Mouse (Mus musculus): ENCODE results near the gene Atp6v0b. TPM values are rescaled to one million over a fixed set of nuclear protein-coding genes. Genes with fewer than 3 reads are reported as not detected.
A peak's percentile ranks its signal among the peaks of the same experiment; 100 is the strongest.

The Atp6v0b gene
- polyA plus RNA-seq, 1 experiment from 2014 or later = 626 TPM

DNA sequence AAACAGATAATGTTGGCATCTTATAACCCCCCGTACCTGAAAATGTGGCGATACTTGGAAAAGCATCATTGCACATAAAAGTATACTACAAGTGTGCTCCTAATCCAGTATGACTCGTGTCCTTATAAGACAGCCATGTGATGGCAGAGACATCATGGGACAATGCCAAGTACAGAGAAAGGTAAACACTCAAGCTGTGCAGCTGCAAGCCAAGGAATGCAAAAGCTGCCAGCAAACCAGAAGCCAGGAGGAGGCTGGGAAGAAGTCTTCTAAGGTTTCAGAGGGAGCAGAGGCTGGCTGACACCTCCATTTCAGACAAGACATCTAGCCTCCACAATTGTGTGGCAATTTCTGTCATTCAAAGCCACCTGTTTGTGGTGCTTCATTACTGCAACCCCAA lies 19.1 kb upstream of the Atp6v0b start:
- Histone ChIP-seq H3K9me3 (replicated peaks) (no peaks in the 10 kb centered on the region), H3K4me2 (no peak overlapping the region), H3K27me3 (replicated peaks) (no peaks in the 10 kb centered on the region), H3K9ac (replicated peaks) (no peak overlapping the region), H3K36me3 (peaks cover 56% of the 10 kb centered on the region), H3K4me3 (replicated peaks) (no peak overlapping the region), H3K27ac (replicated peaks) (no peak overlapping the region), H3K4me1 (peaks cover 41% of the 10 kb centered on the region)
- 94% methylated on average over 3 of the region's 3 CpGs for WGBS
- ATAC-seq (ENCODE audit: low FRiP score) = no peak

DNA sequence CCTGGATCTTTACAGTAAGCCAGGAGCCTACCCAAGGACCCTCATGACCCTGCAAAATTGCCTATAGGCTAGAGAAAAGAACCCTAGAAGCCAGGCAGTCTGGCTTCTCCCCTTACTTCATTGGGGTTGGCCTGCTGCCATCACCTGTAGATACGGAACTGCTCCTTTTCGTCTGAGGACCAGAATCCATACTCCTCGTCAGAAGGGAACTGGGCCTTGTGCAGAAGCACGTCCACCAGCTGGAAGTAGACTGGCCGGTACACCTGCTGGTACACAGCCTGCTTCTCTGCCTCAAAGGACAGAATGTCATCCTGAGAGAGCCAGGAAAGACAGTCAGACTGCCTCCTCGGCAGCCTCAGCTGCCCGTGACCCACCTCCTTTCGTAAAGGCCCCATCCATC lies 17.6 kb upstream of the Atp6v0b start:
- Histone ChIP-seq H3K27me3 (replicated peaks) (no peaks in the 10 kb centered on the region), H3K27ac (replicated peaks) (no peak overlapping the region), H3K4me2 (no peak overlapping the region), H3K9me3 (replicated peaks) (no peaks in the 10 kb centered on the region), H3K36me3 (peaks cover 63% of the 10 kb centered on the region), H3K4me3 (replicated peaks) (no peak overlapping the region), H3K4me1 (peaks cover 27% of the 10 kb centered on the region), H3K9ac (replicated peaks) (no peak overlapping the region)
- WGBS = 96% methylated on average over 8 of the region's 8 CpGs
- ATAC-seq (ENCODE audit: low FRiP score) = no peak

DNA sequence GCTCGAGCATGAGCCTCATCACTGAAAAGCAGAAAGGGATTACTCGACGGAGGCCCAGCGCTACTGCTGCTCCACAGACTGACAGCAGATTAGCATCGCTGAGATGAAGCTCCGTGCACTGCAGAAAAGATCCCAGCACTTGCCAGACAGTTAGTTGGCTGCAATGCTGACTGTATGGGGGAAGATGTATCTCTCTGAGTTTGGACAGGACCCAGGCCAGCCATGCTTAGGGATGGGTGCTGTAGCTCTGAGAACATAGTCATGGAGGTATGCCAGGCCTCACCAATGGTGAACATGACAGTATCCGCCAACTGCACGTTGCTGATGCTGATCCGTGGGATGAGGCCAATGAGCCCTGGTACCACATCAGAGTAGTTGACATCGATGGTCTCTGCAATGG lies 17.0 kb upstream of the Atp6v0b start:
- Histone ChIP-seq H3K27me3 (replicated peaks) (no peaks in the 10 kb centered on the region), H3K27ac (replicated peaks) (no peak overlapping the region), H3K36me3 (peaks cover 70% of the 10 kb centered on the region), H3K9me3 (replicated peaks) (no peaks in the 10 kb centered on the region), H3K4me2 (no peak overlapping the region), H3K9ac (replicated peaks) (no peak overlapping the region), H3K4me1 (peaks cover 20% of the 10 kb centered on the region), H3K4me3 (replicated peaks) (no peak overlapping the region)
- 92% methylated on average over 10 of the region's 10 CpGs for WGBS
- no peak for ATAC-seq (ENCODE audit: low FRiP score)

DNA sequence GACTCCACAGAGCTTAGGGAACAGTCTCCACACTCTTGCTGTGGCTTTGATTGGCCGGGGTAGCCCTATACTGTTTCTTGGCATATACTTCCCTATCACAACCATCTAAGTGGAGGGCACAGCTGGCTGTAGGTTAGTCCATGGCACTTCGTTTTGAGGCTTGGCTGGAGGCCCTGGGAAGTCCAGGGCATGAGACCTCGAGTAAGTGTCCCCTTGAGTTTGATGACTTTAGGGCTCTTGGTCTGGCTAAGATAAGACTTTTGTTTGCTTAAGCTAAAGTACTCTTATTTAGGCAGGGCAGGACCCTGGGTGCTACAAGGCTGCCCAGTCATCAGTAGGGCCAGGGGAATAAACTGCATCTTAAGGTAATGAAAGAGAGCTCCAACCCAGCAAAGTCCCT lies 11.0 kb upstream of the Atp6v0b start:
- Histone ChIP-seq H3K9ac (replicated peaks) (no peak overlapping the region), H3K4me1 (no peaks in the 10 kb centered on the region), H3K27ac (replicated peaks) (no peak overlapping the region), H3K4me2 (no peak overlapping the region), H3K9me3 (replicated peaks) (no peaks in the 10 kb centered on the region), H3K36me3 (peaks cover 92% of the 10 kb centered on the region), H3K4me3 (replicated peaks) (no peak overlapping the region), H3K27me3 (replicated peaks) (no peaks in the 10 kb centered on the region)
- 93% methylated on average over 3 of the region's 3 CpGs for WGBS
- no peak for ATAC-seq (ENCODE audit: low FRiP score)

DNA sequence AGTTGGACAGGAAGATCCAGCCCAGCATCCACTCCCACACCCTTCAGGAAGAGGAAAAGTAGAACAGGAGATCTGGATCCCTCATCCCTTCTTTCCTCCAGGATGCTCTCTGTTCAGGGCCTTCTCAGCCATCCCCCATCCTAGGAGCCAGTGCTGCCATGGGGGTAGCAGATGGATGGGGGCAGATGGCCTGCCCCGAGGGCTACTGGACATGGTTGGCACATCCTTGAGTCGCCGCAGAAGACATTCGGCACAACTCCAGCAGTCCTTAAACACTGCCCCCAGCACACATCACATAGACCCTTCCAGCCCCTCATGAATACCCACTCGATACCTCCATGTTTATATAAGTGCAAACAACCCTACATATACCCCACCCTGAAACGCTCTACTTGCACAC lies 8.9 kb upstream of the Atp6v0b start:
- Histone ChIP-seq H3K4me3 (replicated peaks) (no peak overlapping the region), H3K27me3 (replicated peaks) (no peaks in the 10 kb centered on the region), H3K4me2 (no peak overlapping the region), H3K9me3 (replicated peaks) (no peaks in the 10 kb centered on the region), H3K27ac (replicated peaks) (no peak overlapping the region), H3K36me3 (peaks cover 71% of the 10 kb centered on the region), H3K4me1 (peaks cover 10% of the 10 kb centered on the region), H3K9ac (replicated peaks) (no peak overlapping the region)
- ATAC-seq (ENCODE audit: low FRiP score) = no peak
- 94% methylated on average over 6 of the region's 6 CpGs for whole genome bisulfite sequencing

DNA sequence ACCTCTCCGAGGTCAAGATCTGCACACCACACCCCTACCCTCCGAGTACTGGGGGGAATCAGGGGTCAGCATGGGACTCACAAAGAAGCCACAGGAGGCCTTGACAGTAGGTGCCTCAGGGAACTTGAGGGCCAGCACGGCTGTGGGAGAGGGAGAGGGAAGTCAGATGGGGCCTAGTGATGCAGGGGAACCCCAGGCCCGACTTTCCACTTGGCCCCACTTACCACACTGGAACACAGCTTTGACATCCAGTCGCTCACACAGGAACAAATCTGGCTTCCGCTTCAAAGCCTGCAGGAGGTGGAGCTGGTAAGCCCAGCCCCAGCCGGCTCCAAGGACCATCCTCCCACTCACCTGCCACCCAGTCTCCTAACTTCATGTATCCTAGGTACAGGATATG lies 8.2 kb upstream of the Atp6v0b start:
- WGBS = 82% methylated on average over 7 of the region's 7 CpGs
- Histone ChIP-seq H3K27me3 (replicated peaks) (no peaks in the 10 kb centered on the region), H3K36me3 (peaks cover 64% of the 10 kb centered on the region)

DNA sequence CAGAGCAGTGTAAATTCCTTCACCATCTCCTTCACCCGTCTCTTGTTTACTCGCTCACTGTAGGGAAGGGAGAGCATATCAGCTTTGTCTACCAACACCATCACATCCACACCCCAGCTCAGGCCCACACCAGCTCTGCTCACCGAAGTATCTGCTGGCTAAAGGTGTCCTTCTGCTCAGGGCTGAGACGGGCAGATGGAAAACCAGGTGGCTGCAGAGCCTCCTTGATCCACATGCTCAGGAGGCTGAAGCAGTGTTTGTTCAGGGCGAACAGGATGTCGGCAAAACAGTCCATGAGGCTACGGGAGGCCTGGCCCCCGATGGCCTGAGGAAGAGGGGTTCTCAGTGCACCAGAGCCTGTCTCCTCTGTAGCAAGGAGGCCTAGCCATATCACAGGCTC lies 7.5 kb upstream of the Atp6v0b start:
- 96% methylated on average over 8 of the region's 8 CpGs for WGBS
- Histone ChIP-seq H3K36me3 (peaks cover 63% of the 10 kb centered on the region), H3K4me3 (replicated peaks) (no peak overlapping the region), H3K4me1 (peaks cover 19% of the 10 kb centered on the region), H3K27ac (replicated peaks) (no peak overlapping the region), H3K4me2 (no peak overlapping the region), H3K9ac (replicated peaks) (no peak overlapping the region), H3K27me3 (replicated peaks) (no peaks in the 10 kb centered on the region), H3K9me3 (replicated peaks) (no peaks in the 10 kb centered on the region)
- no peak for ATAC-seq (ENCODE audit: low FRiP score)

More for the DNA sequence above, 8.2 kb upstream of the Atp6v0b start:
- H3K4me3 ChIP-seq (replicated peaks) = no peak overlapping the region
- no peak for ATAC-seq (ENCODE audit: low FRiP score)
- no peak overlapping the region for H3K27ac ChIP-seq (replicated peaks)
- H3K9ac ChIP-seq (replicated peaks) = no peak overlapping the region
- peaks cover 17% of the 10 kb centered on the region for H3K4me1 ChIP-seq
- H3K4me2 ChIP-seq = no peak overlapping the region
- no peaks in the 10 kb centered on the region for H3K9me3 ChIP-seq (replicated peaks)

DNA sequence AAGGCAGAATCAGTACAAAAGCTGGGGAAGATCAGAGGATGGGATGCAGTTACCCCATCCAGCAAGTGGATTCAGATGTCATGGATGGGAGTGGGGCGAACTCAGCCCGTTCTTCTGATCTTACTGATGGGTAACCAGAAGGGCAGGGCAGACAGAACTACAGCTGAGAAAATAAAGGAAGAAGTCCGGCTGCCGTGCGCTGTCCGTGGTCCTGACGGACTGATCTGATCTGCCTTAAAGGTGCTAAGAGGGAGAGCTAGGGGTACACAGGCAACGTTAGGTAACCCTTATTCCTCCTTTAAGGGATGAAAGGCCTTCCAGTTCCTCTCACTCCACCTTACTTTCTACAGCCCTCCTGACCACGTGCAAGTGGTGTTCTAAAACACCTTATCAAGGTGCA lies 6.2 kb upstream of the Atp6v0b start:
- Histone ChIP-seq H3K4me2 (no peak overlapping the region), H3K4me1 (peaks cover 19% of the 10 kb centered on the region), H3K4me3 (replicated peaks) (no peak overlapping the region), H3K27me3 (replicated peaks) (no peaks in the 10 kb centered on the region), H3K36me3 (peaks cover 57% of the 10 kb centered on the region), H3K9me3 (replicated peaks) (no peaks in the 10 kb centered on the region), H3K27ac (replicated peaks) (no peak overlapping the region), H3K9ac (replicated peaks) (no peak overlapping the region)
- ATAC-seq (ENCODE audit: low FRiP score) = no peak
- WGBS = 31% methylated on average over 9 of the region's 9 CpGs

DNA sequence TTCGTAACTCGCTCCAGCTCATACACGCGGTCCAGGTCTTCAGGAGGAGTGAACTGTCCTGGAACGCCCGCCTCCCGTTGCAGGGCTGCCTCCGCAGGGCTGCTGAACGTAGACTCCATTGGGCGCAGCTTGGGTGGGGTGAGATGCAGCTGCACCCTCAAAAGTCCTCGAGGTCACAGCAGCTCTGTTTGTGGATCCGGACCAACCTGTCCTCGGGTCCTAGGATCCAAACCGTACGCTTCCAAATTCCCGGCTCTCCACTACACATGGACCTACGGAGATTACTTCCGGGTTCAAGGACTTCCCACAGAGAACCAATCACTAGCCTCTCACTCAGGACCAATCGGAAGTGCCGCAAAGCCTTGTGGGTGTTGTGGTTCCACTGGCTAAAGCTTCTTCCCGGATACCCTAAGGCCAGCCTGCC lies 4.6 kb upstream of the Atp6v0b start, which contains the start of gene Dph2:
Gene Dph2 (minus strand): TSS at position 295 of the 424 bp plus-strand sequence.
- H3K9me3 ChIP-seq (replicated peaks) = no peaks in the 10 kb centered on the region
- no peaks in the 10 kb centered on the region for H3K27me3 ChIP-seq (replicated peaks)
- H3K4me1 ChIP-seq = peaks cover 24% of the 10 kb centered on the region
- ATAC-seq (ENCODE audit: low FRiP score) = peak; percentile 87
- peak within 1 kb of the TSS; percentile 55 for H3K9ac ChIP-seq (replicated peaks)
- peak within 1 kb of the TSS; percentile 96 for H3K4me2 ChIP-seq
- peaks cover 44% of the 10 kb centered on the region for H3K36me3 ChIP-seq
- H3K4me3 ChIP-seq (replicated peaks) = peak within 1 kb of the TSS; percentile 76
- WGBS = 0% methylated on average over 21 of the region's 21 CpGs
- H3K27ac ChIP-seq (replicated peaks) = 0 out of 2 replicates have a peak within 1 kb of the TSS, but pooled peaks have one; percentile 15

DNA sequence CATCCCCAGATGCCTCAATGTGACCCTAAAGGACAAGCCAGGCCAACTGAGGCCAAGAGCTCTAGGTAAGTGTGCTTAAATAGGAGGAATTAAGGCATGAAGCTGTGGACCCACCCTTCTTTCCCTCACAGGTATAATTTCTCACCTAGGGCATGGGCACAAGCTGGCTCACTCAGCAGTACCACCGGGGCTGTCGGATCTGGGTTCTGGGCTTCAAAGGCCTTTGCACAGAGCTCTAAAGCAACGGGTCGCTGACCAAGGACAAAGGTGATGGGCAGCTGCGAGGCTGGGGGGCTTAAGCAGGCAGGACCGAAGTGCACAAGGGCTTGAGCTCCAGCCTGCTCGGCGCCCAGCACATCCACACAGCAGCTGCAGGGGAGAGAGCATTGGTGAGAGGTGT lies 3.6 kb upstream of the Atp6v0b start:
- H3K9ac ChIP-seq (replicated peaks) = no peak overlapping the region
- H3K27ac ChIP-seq (replicated peaks) = no peak overlapping the region
- WGBS = 81% methylated on average over 8 of the region's 8 CpGs
- H3K4me3 ChIP-seq (replicated peaks) = peak overlapping the region; percentile 76
- H3K4me2 ChIP-seq = peak overlapping the region; percentile 96
- peaks cover 34% of the 10 kb centered on the region for H3K4me1 ChIP-seq
- H3K27me3 ChIP-seq (replicated peaks) = no peaks in the 10 kb centered on the region
- peaks cover 34% of the 10 kb centered on the region for H3K36me3 ChIP-seq
- no peaks in the 10 kb centered on the region for H3K9me3 ChIP-seq (replicated peaks)
- no peak for ATAC-seq (ENCODE audit: low FRiP score)

DNA sequence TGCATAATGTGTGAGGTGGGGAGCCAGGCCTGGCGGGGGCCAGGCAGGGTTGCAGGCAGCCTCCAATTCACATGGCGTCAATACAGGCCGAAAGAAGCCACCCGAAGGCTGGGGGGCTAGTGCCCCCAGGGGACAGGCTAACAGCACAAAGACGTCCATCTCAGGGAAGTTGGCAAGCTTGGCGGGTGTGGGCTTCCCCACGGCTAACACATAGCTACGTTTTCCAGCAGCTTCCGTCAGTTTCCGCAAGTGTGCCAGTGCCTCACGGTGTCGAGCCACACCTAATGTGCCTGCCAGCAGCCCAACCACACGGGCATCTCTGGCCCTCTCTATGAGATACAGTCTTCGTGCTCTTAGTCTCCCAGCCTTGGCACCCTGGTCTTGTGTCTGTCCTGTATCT lies 2.9 kb upstream of the Atp6v0b start:
- Histone ChIP-seq H3K36me3 (peaks cover 33% of the 10 kb centered on the region), H3K27ac (replicated peaks) (no peak overlapping the region), H3K27me3 (replicated peaks) (no peaks in the 10 kb centered on the region), H3K4me2 (no peak overlapping the region; the same call in 1 of the 2 replicates), H3K4me1 (peaks cover 41% of the 10 kb centered on the region), H3K4me3 (replicated peaks) (no peak overlapping the region), H3K9ac (replicated peaks) (no peak overlapping the region), H3K9me3 (replicated peaks) (no peaks in the 10 kb centered on the region)
- WGBS = 96% methylated on average over 14 of the region's 14 CpGs
- ATAC-seq (ENCODE audit: low FRiP score) = no peak

DNA sequence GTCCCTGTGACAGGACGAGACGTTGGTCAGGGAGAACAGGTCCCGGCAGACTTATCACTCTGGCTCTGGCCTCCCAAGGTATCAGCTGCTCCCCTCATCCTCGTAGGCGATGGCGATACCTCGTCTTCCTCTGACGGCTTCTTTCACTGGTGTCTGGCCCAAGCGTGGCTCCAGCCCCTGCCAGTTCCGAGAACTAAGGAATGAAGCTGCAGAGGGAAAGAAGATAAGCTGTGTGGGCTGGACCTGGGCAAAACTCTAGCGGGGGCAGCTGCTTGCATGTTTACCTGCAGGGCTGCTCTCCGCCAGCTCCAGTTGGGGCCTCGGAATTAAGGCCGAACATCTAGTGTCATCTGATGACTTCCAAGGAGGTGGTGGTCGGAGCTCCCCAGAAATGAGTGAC lies 2.3 kb upstream of the Atp6v0b start:
- H3K9me3 ChIP-seq (replicated peaks) = no peaks in the 10 kb centered on the region
- H3K4me1 ChIP-seq = peaks cover 47% of the 10 kb centered on the region
- no peak for ATAC-seq (ENCODE audit: low FRiP score)
- H3K4me3 ChIP-seq (replicated peaks) = no peak overlapping the region
- H3K27ac ChIP-seq (replicated peaks) = no peak overlapping the region
- no peaks in the 10 kb centered on the region for H3K27me3 ChIP-seq (replicated peaks)
- peaks cover 33% of the 10 kb centered on the region for H3K36me3 ChIP-seq
- 91% methylated on average over 15 of the region's 15 CpGs for WGBS
- no peak overlapping the region for H3K4me2 ChIP-seq
- H3K9ac ChIP-seq (replicated peaks) = no peak overlapping the region

DNA sequence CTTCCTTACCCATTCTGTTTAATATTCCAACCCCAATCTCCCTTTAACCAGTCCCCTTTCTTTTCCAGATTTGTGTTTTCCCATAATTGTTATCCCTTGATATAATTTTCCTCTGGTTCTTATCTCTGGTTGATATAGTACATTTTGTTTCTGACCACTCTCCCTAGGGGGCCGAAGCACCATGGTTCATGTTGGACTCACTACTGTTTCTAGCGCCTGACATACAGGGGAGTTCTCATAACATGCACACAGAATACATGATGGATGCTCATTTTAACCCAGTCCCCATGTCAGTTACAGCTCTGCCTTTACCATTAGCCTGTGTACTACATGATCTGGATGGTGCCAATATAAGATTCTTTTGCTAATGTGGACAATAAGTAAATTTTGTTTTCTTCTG lies 787 bp upstream of the Atp6v0b start:
- ATAC-seq (ENCODE audit: low FRiP score) = no peak
- Histone ChIP-seq H3K9me3 (replicated peaks) (no peaks in the 10 kb centered on the region), H3K27ac (replicated peaks) (no peak overlapping the region), H3K9ac (replicated peaks) (peak overlapping the region; percentile 53), H3K36me3 (peaks cover 29% of the 10 kb centered on the region), H3K4me2 (peak overlapping the region; percentile 82), H3K4me3 (replicated peaks) (peak overlapping the region; percentile 99; the same call in 1 of the 2 replicates), H3K4me1 (peaks cover 58% of the 10 kb centered on the region), H3K27me3 (replicated peaks) (no peaks in the 10 kb centered on the region)
- 73% methylated on average over 2 of the region's 2 CpGs for whole genome bisulfite sequencing

Data from neural tube, embryonic 15.5 days (tissue).